ENCODE assay signal across 12 mouse cellular contexts in the genomic region with DNA sequence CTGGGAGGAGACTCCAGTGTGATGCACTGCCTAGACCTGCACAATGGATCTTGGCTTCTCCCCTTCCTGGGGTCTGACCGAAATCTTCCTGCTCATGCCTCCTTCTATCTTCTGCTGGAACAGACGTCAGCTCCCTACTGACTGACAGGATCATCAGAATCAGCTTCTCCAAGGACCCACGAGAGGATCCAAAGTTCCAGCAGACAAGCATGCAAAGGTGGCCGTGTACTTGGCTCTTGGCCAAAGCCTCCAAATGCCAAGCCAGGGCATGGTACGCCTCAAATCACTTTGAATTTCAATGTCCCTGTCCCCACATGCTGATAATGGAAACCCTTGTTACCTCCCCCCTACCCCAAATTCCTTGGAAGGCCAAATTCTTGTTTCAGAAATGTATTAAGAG. TPM values are rescaled to one million over a fixed set of nuclear protein-coding genes. Genes with fewer than 3 reads are reported as not detected.
DNase-seq lines count a peak whose midpoint lies in the region; ATAC-seq lines count a peak whose summit lies in the region.
"Had no signal": no experiment of that assay in that cellular context is flagged by ENCODE, and none has a peak within 500 bp of the region (broad histone marks: within the 10 kb centered on the region; RNA-seq: fewer than 3 reads in every experiment).

No protein-coding gene starts in this region.

- peak overlapping the region; percentile 83 for H3K27ac ChIP-seq in embryonic facial prominence, embryonic 13.5 days
- H3K27ac ChIP-seq in embryonic facial prominence, embryonic 10.5 days (replicated peaks): no peak overlapping the region
- H3K27ac ChIP-seq in kidney, embryonic 15.5 days: no peak overlapping the region
- no peak overlapping the region for H3K27ac ChIP-seq in hindbrain, embryonic 14.5 days

- H3K27me3 ChIP-seq in embryonic facial prominence, embryonic 13.5 days: no peaks in the 10 kb centered on the region
- peaks cover 22% of the 10 kb centered on the region for H3K27me3 ChIP-seq in embryonic facial prominence, embryonic 10.5 days (replicated peaks; ENCODE audit: low read depth, poor library complexity, severe bottlenecking)
- peaks cover 7% of the 10 kb centered on the region; the same call in 1 of the 2 replicates for H3K27me3 ChIP-seq in kidney, embryonic 15.5 days
- H3K27me3 ChIP-seq in hindbrain, embryonic 14.5 days (ENCODE audit: control insufficient read depth, insufficient read depth, low read length): no peaks in the 10 kb centered on the region

- DNase-seq in embryonic facial prominence, embryonic 10.5 days (ENCODE audit: low spot score): no peak
- DNase-seq in kidney, postnatal 14 days: peak; percentile 36
- peak; percentile 49 for DNase-seq in testis, postnatal 10 days (ENCODE audit: low spot score)
- DNase-seq in testis, postnatal 14 days (ENCODE audit: low spot score): no peak
- no peak for DNase-seq in spleen, adult 18-20 months
- no peak for DNase-seq in hindbrain, embryonic 14.5 days (ENCODE audit: low spot score)
- DNase-seq: lung, adult 2 months; thymus, postnatal 14 days had no signal

- H3K4me1 ChIP-seq in embryonic facial prominence, embryonic 13.5 days: peaks cover 43% of the 10 kb centered on the region
- peaks cover 26% of the 10 kb centered on the region for H3K4me1 ChIP-seq in embryonic facial prominence, embryonic 10.5 days
- H3K4me1 ChIP-seq in kidney, embryonic 15.5 days: peaks cover 13% of the 10 kb centered on the region
- H3K4me1 ChIP-seq in hindbrain, embryonic 14.5 days (replicated peaks; ENCODE audit: control insufficient read depth, insufficient read depth, low read length): peaks cover 20% of the 10 kb centered on the region
- H3K4me1 ChIP-seq: megakaryocyte, embryonic 14.5 days had no signal

- H3K4me3 ChIP-seq in embryonic facial prominence, embryonic 13.5 days: no peak overlapping the region
- no peak overlapping the region for H3K4me3 ChIP-seq in embryonic facial prominence, embryonic 10.5 days
- H3K4me3 ChIP-seq in kidney, embryonic 15.5 days (replicated peaks): no peak overlapping the region
- no peak overlapping the region for H3K4me3 ChIP-seq in hindbrain, embryonic 14.5 days (replicated peaks; ENCODE audit: low read length)
- H3K4me3 ChIP-seq: embryonic facial prominence, embryonic 12.5 days; megakaryocyte, embryonic 14.5 days had no signal

- WGBS in embryonic facial prominence, embryonic 13.5 days: 54% methylated on average over 5 of the region's 5 CpGs
- whole genome bisulfite sequencing in embryonic facial prominence, embryonic 10.5 days: 80% methylated on average over 5 of the region's 5 CpGs
- 77% methylated on average over 5 of the region's 5 CpGs for WGBS in kidney, embryonic 15.5 days
- WGBS in hindbrain, embryonic 14.5 days: 43% methylated on average over 5 of the region's 5 CpGs

- H3K9me3 ChIP-seq in embryonic facial prominence, embryonic 13.5 days: peaks cover 4% of the 10 kb centered on the region; the same call in 1 of the 2 replicates
- no peaks in the 10 kb centered on the region for H3K9me3 ChIP-seq in embryonic facial prominence, embryonic 10.5 days
- H3K9me3 ChIP-seq in kidney, embryonic 15.5 days (replicated peaks): no peaks in the 10 kb centered on the region
- no peaks in the 10 kb centered on the region for H3K9me3 ChIP-seq in hindbrain, embryonic 14.5 days (ENCODE audit: control insufficient read depth, low read length)
- H3K9me3 ChIP-seq: embryonic facial prominence, embryonic 12.5 days had no signal

- H3K36me3 ChIP-seq in embryonic facial prominence, embryonic 13.5 days: no peaks in the 10 kb centered on the region
- H3K36me3 ChIP-seq in embryonic facial prominence, embryonic 10.5 days (replicated peaks): no peaks in the 10 kb centered on the region
- H3K36me3 ChIP-seq in kidney, embryonic 15.5 days: no peaks in the 10 kb centered on the region
- no peaks in the 10 kb centered on the region for H3K36me3 ChIP-seq in hindbrain, embryonic 14.5 days (replicated peaks; ENCODE audit: control insufficient read depth, insufficient read depth)
- H3K36me3 ChIP-seq: embryonic facial prominence, embryonic 12.5 days had no signal

- no peak overlapping the region for H3K4me2 ChIP-seq in embryonic facial prominence, embryonic 13.5 days
- H3K4me2 ChIP-seq in kidney, embryonic 15.5 days: no peak overlapping the region
- no peak overlapping the region for H3K4me2 ChIP-seq in hindbrain, embryonic 14.5 days (replicated peaks)
- H3K4me2 ChIP-seq: embryonic facial prominence, embryonic 12.5 days had no signal

- no peak for ATAC-seq in embryonic facial prominence, embryonic 13.5 days (ENCODE audit: insufficient number of reproducible peaks, insufficient read depth, low FRiP score, low TSS enrichment, low read depth)
- ATAC-seq in kidney, embryonic 15.5 days (replicated peaks; ENCODE audit: low FRiP score): no peak
- no peak for ATAC-seq in hindbrain, embryonic 14.5 days (ENCODE audit: low FRiP score)

- H3K9ac ChIP-seq in embryonic facial prominence, embryonic 13.5 days: no peak overlapping the region
- H3K9ac ChIP-seq in kidney, embryonic 15.5 days: no peak overlapping the region
- H3K9ac ChIP-seq in hindbrain, embryonic 14.5 days: no peak overlapping the region
- H3K9ac ChIP-seq: embryonic facial prominence, embryonic 12.5 days had no signal

RNA-seq across cellular contexts. Expression of gene Rnf112, which starts 5.9 kb away (rescaled TPM):
- polyA plus RNA-seq in embryonic facial prominence, embryonic 13.5 days (2015; fragmentation: Nextera tagmentation; extraction: Ambion mirVana): 0.76 and 1.3 TPM in 2 replicates
- 0.49 and 1.00 TPM in 2 replicates for polyA plus RNA-seq in embryonic facial prominence, embryonic 10.5 days (2016; fragmentation: Nextera tagmentation; extraction: Ambion mirVana)
- polyA plus RNA-seq in kidney, embryonic 15.5 days (2015; fragmentation: Nextera tagmentation; extraction: Ambion mirVana): 0.30 and 1.1 TPM in 2 replicates
- 8.4 and 9.8 TPM in 2 replicates for polyA plus RNA-seq in hindbrain, embryonic 14.5 days (2014; fragmentation: Nextera tagmentation; extraction: Ambion mirVana)

RNA-seq across cellular contexts. Expression of gene Mfap4, which starts 37.2 kb away (rescaled TPM):
- 262 and 326 TPM in 2 replicates for polyA plus RNA-seq in embryonic facial prominence, embryonic 13.5 days (2015; fragmentation: Nextera tagmentation; extraction: Ambion mirVana)
- polyA plus RNA-seq in embryonic facial prominence, embryonic 10.5 days (2016; fragmentation: Nextera tagmentation; extraction: Ambion mirVana): 119 and 163 TPM in 2 replicates
- 141 and 161 TPM in 2 replicates for polyA plus RNA-seq in kidney, embryonic 15.5 days (2015; fragmentation: Nextera tagmentation; extraction: Ambion mirVana)
- polyA plus RNA-seq in hindbrain, embryonic 14.5 days (2014; fragmentation: Nextera tagmentation; extraction: Ambion mirVana): 52.4 and 56.6 TPM in 2 replicates

RNA-seq across cellular contexts. Expression of gene Mapk7, which starts 46.2 kb away (rescaled TPM):
- 79.4 and 80.0 TPM in 2 replicates for polyA plus RNA-seq in embryonic facial prominence, embryonic 13.5 days (2015; fragmentation: Nextera tagmentation; extraction: Ambion mirVana)
- 97.4 and 103 TPM in 2 replicates for polyA plus RNA-seq in embryonic facial prominence, embryonic 10.5 days (2016; fragmentation: Nextera tagmentation; extraction: Ambion mirVana)
- polyA plus RNA-seq in kidney, embryonic 15.5 days (2015; fragmentation: Nextera tagmentation; extraction: Ambion mirVana): 54.1 and 63.6 TPM in 2 replicates
- 57.9 and 61.6 TPM in 2 replicates for polyA plus RNA-seq in hindbrain, embryonic 14.5 days (2014; fragmentation: Nextera tagmentation; extraction: Ambion mirVana)

RNA-seq across cellular contexts. Expression of gene B9d1, which starts 56.9 kb away (rescaled TPM):
- polyA plus RNA-seq in embryonic facial prominence, embryonic 13.5 days (2015; fragmentation: Nextera tagmentation; extraction: Ambion mirVana): 36.6 and 36.7 TPM in 2 replicates
- polyA plus RNA-seq in embryonic facial prominence, embryonic 10.5 days (2016; fragmentation: Nextera tagmentation; extraction: Ambion mirVana): 44.4 and 49.7 TPM in 2 replicates
- 42.6 and 45.2 TPM in 2 replicates for polyA plus RNA-seq in kidney, embryonic 15.5 days (2015; fragmentation: Nextera tagmentation; extraction: Ambion mirVana)
- polyA plus RNA-seq in hindbrain, embryonic 14.5 days (2014; fragmentation: Nextera tagmentation; extraction: Ambion mirVana): 26.5 and 37.4 TPM in 2 replicates

Comparison
In these comparisons a context has a peak if more than half of its experiments do, and no peak if none do; other contexts are left out.
1. DNase-seq: peak in kidney, postnatal 14 days (single experiment) and testis, postnatal 10 days (single experiment); none in embryonic facial prominence, embryonic 10.5 days (single experiment), testis, postnatal 14 days (single experiment), spleen, adult 18-20 months (0 of 2) and hindbrain, embryonic 14.5 days (single experiment).